Mouse (Mus musculus) forebrain, embryonic 13.5 days (tissue): ENCODE results near the gene Ptgr2. TPM values are rescaled to one million over a fixed set of nuclear protein-coding genes. Genes with fewer than 3 reads are reported as not detected.
"Not testable (repeated sequence)": the region's sequence is repeated elsewhere in the genome, so short reads cannot be mapped to it uniquely, and the experiment has no call there.

Experiments used
- ATAC-seq: fragments of 200-750 bp; cut with Nextera tagmentation; 2 replicates; pipeline ENCODE4 v1.8.0; 2017
- H3K27ac ChIP-seq: fragments of 300-500 bp; sonication (generic); 2 replicates; pipeline ENCODE4 v1.5.1; 2015; ENCODE audit warnings: inconsistent platforms, mild to moderate bottlenecking, moderate library complexity
- H3K27me3 ChIP-seq: fragments of 300-500 bp; sonication (generic); 2 replicates; pipeline ENCODE4 v1.6.1; 2015; ENCODE audit warnings: mild to moderate bottlenecking, inconsistent platforms
- H3K36me3 ChIP-seq: fragments of 300-500 bp; sonication (generic); 2 replicates; pipeline ENCODE4 v1.6.1; 2015; ENCODE audit warnings: mild to moderate bottlenecking, inconsistent platforms; ENCODE audit not compliant: poor library complexity, severe bottlenecking
- H3K4me1 ChIP-seq: fragments of 300-500 bp; sonication (generic); 2 replicates; pipeline ENCODE4 v1.6.1; 2015; ENCODE audit warnings: inconsistent platforms
- H3K4me2 ChIP-seq: fragments of 300-500 bp; sonication (generic); 2 replicates; pipeline ENCODE4 v1.6.1; 2015; ENCODE audit warnings: inconsistent platforms, mild to moderate bottlenecking, moderate library complexity
- H3K4me3 ChIP-seq: fragments of 300-500 bp; sonication (generic); 2 replicates; pipeline ENCODE4 v1.5.1; 2015; ENCODE audit warnings: mild to moderate bottlenecking, inconsistent platforms
- H3K9ac ChIP-seq: fragments of 300-500 bp; sonication (generic); 2 replicates; pipeline ENCODE4 v1.6.1; 2015; ENCODE audit warnings: mild to moderate bottlenecking, inconsistent platforms
- H3K9me3 ChIP-seq: fragments of 300-500 bp; sonication (generic); replicated peaks from 2 replicates; pipeline ENCODE4 v1.6.1; 2016; ENCODE audit warnings: inconsistent platforms
- WGBS: fragments of 180-500 bp; shearing (Covaris S2); methylation state at CpG from one replicate; pipeline ENCODE4 v1.1.7; 2015; 5-methylcytosine and 5-hydroxymethylcytosine counted together
- polyA plus RNA-seq: library from polyadenylated mRNA; unstranded; fragments of >200 nt; fragmentation: Nextera tagmentation; extraction: Ambion mirVana; gene quantifications from 2 replicates; pipeline ENCODE4 v1.2.1, GENCODE M21; 2015

Ptgr2 gene
- 13.3 and 16.7 TPM in 2 replicates for polyA plus RNA-seq

- ATAC-seq: peak; percentile 91
Measured at GRCm38 (mm10) chr12:84284885-84285592, at the start of gene Ptgr2. TSS of gene Ptgr2 (plus strand) at chr12:84285232.

GRCm38 (mm10) chr12:84235577-84235976 lies 49.5 kb upstream of the Ptgr2 start:
- H3K9ac ChIP-seq: no peak overlapping the region
- no peak overlapping the region for H3K27ac ChIP-seq
- 97% methylated on average over 6 of the region's 6 CpGs for WGBS

More at GRCm38 (mm10) chr12:84284885-84285592, at the start of gene Ptgr2:
- WGBS: under 1% methylated on average over 39 of the region's 39 CpGs
- no peaks in the 10 kb centered on the region for H3K27me3 ChIP-seq
- H3K9me3 ChIP-seq: no peaks in the 10 kb centered on the region
- H3K4me2 ChIP-seq: peak within 1 kb of the TSS; percentile 71
- no peaks in the 10 kb centered on the region for H3K36me3 ChIP-seq
- peaks cover 13% of the 10 kb centered on the region; the same call in 1 of the 2 replicates for H3K4me1 ChIP-seq
- no peak within 1 kb of the TSS for H3K27ac ChIP-seq
- H3K4me3 ChIP-seq: peak within 1 kb of the TSS; percentile 52
- peak within 1 kb of the TSS; percentile 73 for H3K9ac ChIP-seq

GRCm38 (mm10) chr12:84235981-84236752 lies 48.9 kb upstream of the Ptgr2 start:
- Histone ChIP-seq H3K4me2 (no peak overlapping the region), H3K9me3 (no peaks in the 10 kb centered on the region), H3K27me3 (no peaks in the 10 kb centered on the region), H3K4me3 (no peak overlapping the region), H3K36me3 (no peaks in the 10 kb centered on the region), H3K9ac (no peak overlapping the region), H3K4me1 (no peaks in the 10 kb centered on the region), H3K27ac (no peak overlapping the region)
- ATAC-seq: no peak
- WGBS: 85% methylated on average over 10 of the region's 10 CpGs

More at GRCm38 (mm10) chr12:84235577-84235976, 49.5 kb upstream of the Ptgr2 start:
- Histone ChIP-seq H3K27me3 (no peaks in the 10 kb centered on the region), H3K4me1 (no peaks in the 10 kb centered on the region), H3K4me3 (no peak overlapping the region), H3K36me3 (no peaks in the 10 kb centered on the region), H3K9me3 (no peaks in the 10 kb centered on the region), H3K4me2 (no peak overlapping the region)
- no peak for ATAC-seq

GRCm38 (mm10) chr12:84237036-84237435 lies 48.0 kb upstream of the Ptgr2 start:
- H3K36me3 ChIP-seq, H3K4me2 ChIP-seq, H3K9me3 ChIP-seq, H3K27ac ChIP-seq, H3K4me1 ChIP-seq, H3K9ac ChIP-seq, H3K4me3 ChIP-seq, H3K27me3 ChIP-seq, ATAC-seq: not testable (repeated sequence)
- WGBS: 92% methylated on average over 5 of the region's 5 CpGs

- Histone ChIP-seq H3K4me3 (no peak overlapping the region), H3K27ac (no peak overlapping the region), H3K4me1 (no peaks in the 10 kb centered on the region), H3K9me3 (no peaks in the 10 kb centered on the region), H3K27me3 (no peaks in the 10 kb centered on the region), H3K9ac (no peak overlapping the region), H3K36me3 (no peaks in the 10 kb centered on the region), H3K4me2 (no peak overlapping the region)
- ATAC-seq: no peak
- 89% methylated on average over 7 of the region's 7 CpGs for WGBS
Measured at GRCm38 (mm10) chr12:84243076-84243770, 41.8 kb upstream of the Ptgr2 start.

- Histone ChIP-seq H3K4me1 (no peaks in the 10 kb centered on the region), H3K36me3 (no peaks in the 10 kb centered on the region), H3K27ac (no peak overlapping the region), H3K4me2 (no peak overlapping the region), H3K27me3 (no peaks in the 10 kb centered on the region), H3K9me3 (no peaks in the 10 kb centered on the region), H3K4me3 (no peak overlapping the region), H3K9ac (no peak overlapping the region)
- no peak for ATAC-seq
- WGBS: 56% methylated on average over 5 of the region's 5 CpGs
Measured at GRCm38 (mm10) chr12:84245683-84246082, 39.3 kb upstream of the Ptgr2 start.

GRCm38 (mm10) chr12:84249217-84249616 lies 35.8 kb upstream of the Ptgr2 start:
- H3K4me2 ChIP-seq: no peak overlapping the region
- ATAC-seq: no peak
- WGBS: 7% methylated on average over 3 of the region's 3 CpGs
- H3K9me3 ChIP-seq: no peaks in the 10 kb centered on the region
- H3K27ac ChIP-seq: no peak overlapping the region
- no peaks in the 10 kb centered on the region for H3K4me1 ChIP-seq
- H3K36me3 ChIP-seq: no peaks in the 10 kb centered on the region
- H3K9ac ChIP-seq: no peak overlapping the region
- no peaks in the 10 kb centered on the region for H3K27me3 ChIP-seq
- H3K4me3 ChIP-seq: no peak overlapping the region

- Histone ChIP-seq H3K4me3 (no peak overlapping the region), H3K9ac (no peak overlapping the region), H3K4me2 (no peak overlapping the region), H3K36me3 (no peaks in the 10 kb centered on the region), H3K9me3 (no peaks in the 10 kb centered on the region), H3K27ac (no peak overlapping the region), H3K4me1 (no peaks in the 10 kb centered on the region), H3K27me3 (no peaks in the 10 kb centered on the region)
- 87% methylated on average over 5 of the region's 5 CpGs for WGBS
- ATAC-seq: no peak
Measured at GRCm38 (mm10) chr12:84252811-84253210, 32.2 kb upstream of the Ptgr2 start.

- no peak overlapping the region for H3K27ac ChIP-seq
- no peaks in the 10 kb centered on the region for H3K36me3 ChIP-seq
- H3K9me3 ChIP-seq: no peaks in the 10 kb centered on the region
- ATAC-seq: no peak
- no peaks in the 10 kb centered on the region for H3K4me1 ChIP-seq
- no peak overlapping the region for H3K4me2 ChIP-seq
- no peak overlapping the region for H3K4me3 ChIP-seq
- 78% methylated on average over 5 of the region's 5 CpGs for WGBS
- H3K27me3 ChIP-seq: no peaks in the 10 kb centered on the region
- H3K9ac ChIP-seq: no peak overlapping the region
Measured at GRCm38 (mm10) chr12:84254886-84255285, 30.1 kb upstream of the Ptgr2 start.

- H3K4me3 ChIP-seq: no peak overlapping the region
- H3K9ac ChIP-seq: no peak overlapping the region
- H3K36me3 ChIP-seq: no peaks in the 10 kb centered on the region
- no peak overlapping the region for H3K27ac ChIP-seq
- WGBS: 51% methylated on average over 7 of the region's 7 CpGs
- peaks cover 4% of the 10 kb centered on the region; the same call in 1 of the 2 replicates for H3K9me3 ChIP-seq
- no peaks in the 10 kb centered on the region for H3K27me3 ChIP-seq
- no peak for ATAC-seq
- no peak overlapping the region for H3K4me2 ChIP-seq
- H3K4me1 ChIP-seq: no peaks in the 10 kb centered on the region
Measured at GRCm38 (mm10) chr12:84260363-84260762, 24.7 kb upstream of the Ptgr2 start.

GRCm38 (mm10) chr12:84267264-84267663 lies 17.8 kb upstream of the Ptgr2 start:
- no peaks in the 10 kb centered on the region for H3K27me3 ChIP-seq
- peaks cover 4% of the 10 kb centered on the region; the same call in 1 of the 2 replicates for H3K9me3 ChIP-seq
- ATAC-seq: no peak
- WGBS: 80% methylated on average over 2 of the region's 2 CpGs
- H3K4me2 ChIP-seq: no peak overlapping the region
- H3K27ac ChIP-seq: no peak overlapping the region
- no peaks in the 10 kb centered on the region for H3K4me1 ChIP-seq
- no peak overlapping the region for H3K9ac ChIP-seq
- H3K4me3 ChIP-seq: no peak overlapping the region
- H3K36me3 ChIP-seq: no peaks in the 10 kb centered on the region

GRCm38 (mm10) chr12:84273366-84273765 lies 11.7 kb upstream of the Ptgr2 start:
- 77% methylated on average over 5 of the region's 5 CpGs for WGBS

More at GRCm38 (mm10) chr12:84273366-84273765, 11.7 kb upstream of the Ptgr2 start:
- Histone ChIP-seq H3K4me1 (peaks cover 10% of the 10 kb centered on the region), H3K36me3 (no peaks in the 10 kb centered on the region), H3K9ac (no peak overlapping the region), H3K4me3 (no peak overlapping the region), H3K27me3 (no peaks in the 10 kb centered on the region), H3K27ac (no peak overlapping the region), H3K4me2 (no peak overlapping the region), H3K9me3 (no peaks in the 10 kb centered on the region)
- no peak for ATAC-seq
